Mouse (Mus musculus) kidney, adult 2 months (tissue): ENCODE measurements at regions not wholly inside any gene's neighbourhood (a gene's known extent, or its start where the extent isn't known, plus 50 kb on each side); places are given as distances from the start of the nearest gene placed in this dataset.
A peak's percentile ranks its signal among the peaks of the same experiment; 100 is the strongest.

Experiments
- DNase-seq: peaks from one replicate; pipeline ENCODE4 v3.0.0; 2021
- H3K27ac ChIP-seq: fragments of 200-500 bp; 2 replicates; pipeline ENCODE4 v1.5.1; 2012; ENCODE audit warnings: low read depth, low read length, control low read depth, inconsistent platforms; ENCODE audit not compliant: insufficient read depth
- H3K27me3 ChIP-seq: fragments of 200-500 bp; replicated peaks from 2 replicates; pipeline ENCODE4 v1.6.1; 2012; ENCODE audit warnings: mild to moderate bottlenecking, moderate library complexity, low read length, inconsistent platforms; ENCODE audit not compliant: control insufficient read depth, insufficient read depth
- H3K36me3 ChIP-seq: fragments of 200-500 bp; 2 replicates; pipeline ENCODE4 v1.6.1; 2012; ENCODE audit warnings: mild to moderate bottlenecking, moderate library complexity, low read length, inconsistent platforms; ENCODE audit not compliant: control insufficient read depth, insufficient read depth
- H3K4me1 ChIP-seq: fragments of 200-500 bp; 2 replicates; pipeline ENCODE4 v1.6.1; 2011; ENCODE audit warnings: low read length; ENCODE audit not compliant: control insufficient read depth, insufficient read depth
- H3K4me3 ChIP-seq: fragments of 200-500 bp; 2 replicates; pipeline ENCODE4 v1.5.1; 2011; ENCODE audit warnings: mild to moderate bottlenecking, low read depth, low read length, control low read depth; ENCODE audit not compliant: insufficient read depth
- CTCF ChIP-seq: fragments of 200-500 bp; conservative IDR thresholded peaks from 2 replicates; pipeline ENCODE4 v1.5.1; 2011; ENCODE audit warnings: low read depth, mild to moderate bottlenecking, control low read depth, low read length, moderate library complexity, mixed read lengths; ENCODE audit not compliant: insufficient read depth, insufficient read length
- POLR2A ChIP-seq: fragments of 200-500 bp; IDR thresholded peaks from one replicate; pipeline ENCODE4 v1.6.1; 2011; ENCODE audit warnings: low read depth, low read length, control low read depth
- WGBS: fragments of 180-500 bp; shearing (Covaris S2); methylation state at CpG from one replicate; pipeline ENCODE4 v1.1.7; 2018; 5-methylcytosine and 5-hydroxymethylcytosine counted together

- no peaks in the 10 kb centered on the region for H3K36me3 ChIP-seq
Observed at GRCm38 (mm10) chr14:80083724-80084123, 99.8 kb downstream of the Olfm4 start.

GRCm38 (mm10) chr14:80097238-80097637 lies 113.4 kb downstream of the Olfm4 start:
- Histone ChIP-seq H3K27ac (no peak overlapping the region), H3K4me1 (no peaks in the 10 kb centered on the region), H3K4me3 (no peak overlapping the region), H3K27me3 (no peaks in the 10 kb centered on the region), H3K36me3 (no peaks in the 10 kb centered on the region)
- TF ChIP-seq POLR2A (no peak), CTCF (no peak)
- WGBS, result 56% methylated on average over 1 of the region's 1 CpGs
- DNase-seq, result no peak

More at GRCm38 (mm10) chr14:80083724-80084123, 99.8 kb downstream of the Olfm4 start:
- Histone ChIP-seq H3K4me3 (no peak overlapping the region), H3K27me3 (no peaks in the 10 kb centered on the region), H3K27ac (peak overlapping the region; percentile 87; the same call in 1 of the 2 replicates), H3K4me1 (0 out of 2 replicates have a peak, but pooled peaks cover 3% of the 10 kb centered on the region)
- peak; percentile 84 for DNase-seq
- no peak for TF ChIP-seq CTCF
- no peak for TF ChIP-seq POLR2A
- 43% methylated on average over 3 of the region's 3 CpGs for WGBS

DNA sequence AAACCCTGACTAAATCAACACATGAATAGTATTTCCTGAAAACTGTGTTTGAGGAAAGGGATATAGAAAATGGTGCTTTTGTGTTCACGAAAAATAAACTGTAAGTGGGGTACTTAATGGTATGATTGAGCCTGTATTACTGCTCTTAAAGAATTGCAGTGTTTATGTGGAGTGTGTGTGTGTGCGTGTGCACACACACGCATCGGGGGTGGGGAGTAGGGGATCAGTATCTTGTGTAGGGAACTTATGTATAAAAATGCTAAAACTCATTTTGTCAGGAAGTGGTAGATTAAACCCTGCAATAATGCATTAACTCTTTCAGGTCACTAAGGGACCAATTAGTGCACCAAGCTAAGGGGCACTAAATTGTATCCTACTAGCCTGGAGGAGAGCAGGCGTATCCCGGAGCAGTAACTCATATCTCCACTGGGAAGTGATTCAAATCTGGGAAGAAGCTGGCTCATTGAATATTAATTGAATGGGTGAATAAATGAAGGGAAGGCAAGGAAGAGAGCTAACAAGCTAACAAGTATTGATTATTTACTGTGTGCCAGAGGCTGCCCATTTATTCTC lies 129.3 kb downstream of the Olfm4 start:
- Histone ChIP-seq H3K27me3 (no peaks in the 10 kb centered on the region), H3K4me1 (peaks cover 3% of the 10 kb centered on the region; the same call in 1 of the 2 replicates)
- WGBS, result 88% methylated on average over 6 of the region's 6 CpGs

GRCm38 (mm10) chr14:80114326-80114725 lies 130.4 kb downstream of the Olfm4 start:
- H3K4me3 ChIP-seq, result no peak overlapping the region
- H3K27ac ChIP-seq, result peak overlapping the region; percentile 55; the same call in 1 of the 2 replicates
- H3K27me3 ChIP-seq, result no peaks in the 10 kb centered on the region
- peaks cover 3% of the 10 kb centered on the region; the same call in 1 of the 2 replicates for H3K4me1 ChIP-seq
- TF ChIP-seq CTCF, result no peak
- no peak for TF ChIP-seq POLR2A
- no peaks in the 10 kb centered on the region for H3K36me3 ChIP-seq
- peak; percentile 63 for DNase-seq

More for the DNA sequence above, 129.3 kb downstream of the Olfm4 start:
- no peak overlapping the region for H3K27ac ChIP-seq
- no peak for DNase-seq
- no peak overlapping the region for H3K4me3 ChIP-seq
- TF ChIP-seq CTCF (no peak), POLR2A (no peak)
- H3K36me3 ChIP-seq, result no peaks in the 10 kb centered on the region

GRCm38 (mm10) chr14:80125156-80125555 lies 141.3 kb downstream of the Olfm4 start:
- no peaks in the 10 kb centered on the region; the same call in 1 of the 2 replicates for H3K4me1 ChIP-seq
- H3K27me3 ChIP-seq, result no peaks in the 10 kb centered on the region
- no peak overlapping the region for H3K4me3 ChIP-seq
- WGBS, result 62% methylated on average over 4 of the region's 4 CpGs
- no peaks in the 10 kb centered on the region for H3K36me3 ChIP-seq
- no peak overlapping the region for H3K27ac ChIP-seq
- DNase-seq, result no peak
- no peak for TF ChIP-seq POLR2A
- no peak for TF ChIP-seq CTCF

GRCm38 (mm10) chr14:80128181-80128580 lies 144.3 kb downstream of the Olfm4 start:
- DNase-seq, result no peak
- H3K27ac ChIP-seq, result no peak overlapping the region
- H3K36me3 ChIP-seq, result no peaks in the 10 kb centered on the region
- no peaks in the 10 kb centered on the region; the same call in 1 of the 2 replicates for H3K4me1 ChIP-seq
- no peaks in the 10 kb centered on the region for H3K27me3 ChIP-seq
- 83% methylated on average over 2 of the region's 2 CpGs for WGBS
- no peak overlapping the region for H3K4me3 ChIP-seq
- TF ChIP-seq CTCF (no peak), POLR2A (no peak)

DNA sequence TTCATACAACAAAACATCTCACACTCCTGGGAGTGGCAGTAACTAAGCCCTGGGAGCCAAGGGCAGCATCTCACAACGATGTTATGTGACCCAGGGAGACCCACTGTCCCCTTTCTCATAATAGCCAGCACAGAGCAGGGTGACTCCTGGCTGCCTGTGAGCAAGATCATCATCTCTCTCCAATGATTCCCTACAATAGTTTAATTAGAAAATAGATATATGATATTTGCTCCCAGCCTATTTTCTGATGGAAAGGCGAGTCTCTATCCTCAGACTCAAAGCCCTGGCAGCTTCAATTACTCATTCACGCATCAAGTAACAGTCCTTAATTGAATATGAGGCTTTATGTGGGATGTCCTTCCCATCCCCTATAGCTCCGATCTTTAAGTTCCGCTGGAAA lies 153.7 kb downstream of the Olfm4 start:
- DNase-seq, result no peak
- 65% methylated on average over 5 of the region's 5 CpGs for WGBS
- Histone ChIP-seq H3K4me1 (peaks cover 2% of the 10 kb centered on the region; the same call in 1 of the 2 replicates), H3K36me3 (no peaks in the 10 kb centered on the region), H3K4me3 (no peak overlapping the region), H3K27me3 (no peaks in the 10 kb centered on the region), H3K27ac (no peak overlapping the region)
- TF ChIP-seq CTCF (no peak), POLR2A (no peak)
